Mouse (Mus musculus): ENCODE data around the gene Sema6d. TPM values are rescaled to one million over a fixed set of nuclear protein-coding genes. Genes with fewer than 3 reads are reported as not detected.

The Sema6d gene
- total RNA-seq, 4 experiments from 2014 or later, result 15.2 to 21.4 (median 15.9) TPM

GRCm38 (mm10) chr2:124612727-124613510, 523.1 kb downstream of the Sema6d start:
- DNase-seq (ENCODE audit: low spot score), result no peak

GRCm38 (mm10) chr2:124613671-124614210, 524.0 kb downstream of the Sema6d start:
- no peak for DNase-seq (ENCODE audit: low spot score)

GRCm38 (mm10) chr2:124616746-124617145, 527.0 kb downstream of the Sema6d start:
- DNase-seq (ENCODE audit: low spot score), result peak; percentile 58

GRCm38 (mm10) chr2:124617440-124617839, 527.7 kb downstream of the Sema6d start:
- peak; percentile 56 for DNase-seq (ENCODE audit: low spot score)

GRCm38 (mm10) chr2:124618091-124618490, 528.3 kb downstream of the Sema6d start:
- no peak for DNase-seq (ENCODE audit: low spot score)

- no peak for DNase-seq (ENCODE audit: low spot score)
Observed at GRCm38 (mm10) chr2:124618526-124619219, 528.9 kb downstream of the Sema6d start.

GRCm38 (mm10) chr2:124620470-124620869, 530.7 kb downstream of the Sema6d start:
- no peak for DNase-seq (ENCODE audit: low spot score)

- no peak for DNase-seq (ENCODE audit: low spot score)
Observed at GRCm38 (mm10) chr2:124621972-124622621, 532.3 kb downstream of the Sema6d start.

GRCm38 (mm10) chr2:124624247-124624929, 534.6 kb downstream of the Sema6d start:
- DNase-seq (ENCODE audit: low spot score), result no peak

- no peak for DNase-seq (ENCODE audit: low spot score)
Observed at GRCm38 (mm10) chr2:124626425-124626824, 536.7 kb downstream of the Sema6d start.

GRCm38 (mm10) chr2:124627664-124628063, 537.9 kb downstream of the Sema6d start:
- DNase-seq (ENCODE audit: low spot score), result no peak

- no peak for DNase-seq (ENCODE audit: low spot score)
Observed at GRCm38 (mm10) chr2:124628701-124629100, 538.9 kb downstream of the Sema6d start.

GRCm38 (mm10) chr2:124634400-124634998, 544.7 kb downstream of the Sema6d start:
- DNase-seq (ENCODE audit: low spot score), result no peak

GRCm38 (mm10) chr2:124635271-124635865, 545.6 kb downstream of the Sema6d start:
- DNase-seq (ENCODE audit: low spot score), result no peak

- DNase-seq (ENCODE audit: low spot score), result no peak
Observed at GRCm38 (mm10) chr2:124637080-124637479, 547.3 kb downstream of the Sema6d start.

GRCm38 (mm10) chr2:124639221-124639963, 549.6 kb downstream of the Sema6d start:
- no peak for DNase-seq (ENCODE audit: low spot score)

GRCm38 (mm10) chr2:124640500-124641193, 550.9 kb downstream of the Sema6d start:
- DNase-seq (ENCODE audit: low spot score), result no peak

- no peak for DNase-seq (ENCODE audit: low spot score)
Observed at GRCm38 (mm10) chr2:124641194-124641558, 551.4 kb downstream of the Sema6d start.

- DNase-seq (ENCODE audit: low spot score), result no peak
Observed at GRCm38 (mm10) chr2:124642131-124642530, 552.4 kb downstream of the Sema6d start.
